Mouse (Mus musculus) cortical plate, adult 2 months (tissue): ENCODE measurements around the gene Eif5a. TPM values are rescaled to one million over a fixed set of nuclear protein-coding genes. Genes with fewer than 3 reads are reported as not detected.
A peak's percentile ranks its signal among the peaks of the same experiment; 100 is the strongest.
"Not testable (repeated sequence)": the region's sequence is repeated elsewhere in the genome, so short reads cannot be mapped to it uniquely, and the experiment has no call there.

Source experiments
- H3K27ac ChIP-seq: fragments of 200-500 bp; 2 replicates; pipeline ENCODE4 v1.5.1; 2012; ENCODE audit warnings: low read length, control low read depth, inconsistent platforms; ENCODE audit not compliant: insufficient read depth
- H3K4me1 ChIP-seq: fragments of 200-500 bp; 2 replicates; pipeline ENCODE4 v1.6.1; 2011; ENCODE audit warnings: low read length; ENCODE audit not compliant: control insufficient read depth, insufficient read depth
- H3K4me3 ChIP-seq: fragments of 200-500 bp; 2 replicates; pipeline ENCODE4 v1.5.1; 2011; ENCODE audit warnings: mild to moderate bottlenecking, low read length, control low read depth; ENCODE audit not compliant: insufficient read depth
- CTCF ChIP-seq: fragments of 200-500 bp; IDR thresholded peaks from 2 replicates; pipeline ENCODE4 v1.5.1; 2011; ENCODE audit warnings: mild to moderate bottlenecking, control low read depth, low read length; ENCODE audit not compliant: insufficient read depth; ENCODE audit errors: extremely low read depth
- POLR2A ChIP-seq: fragments of 200-500 bp; IDR thresholded peaks from 2 replicates; pipeline ENCODE4 v1.6.1; 2011; ENCODE audit warnings: mild to moderate bottlenecking, low read length, control low read depth; ENCODE audit not compliant: insufficient read depth; ENCODE audit errors: extremely low read depth
- polyA plus RNA-seq: library from polyadenylated mRNA; depleted of rRNA; stranded (reverse); fragments of >200 nt; gene quantifications from 2 replicates; pipeline ENCODE4 v1.2.3, GENCODE M21; 2012

Gene Eif5a
- polyA plus RNA-seq, 1 experiment = 581 TPM

- no peak overlapping the region for H3K4me3 ChIP-seq
- peaks cover 2% of the 10 kb centered on the region; the same call in 1 of the 2 replicates for H3K4me1 ChIP-seq
- no peak overlapping the region for H3K27ac ChIP-seq
- TF ChIP-seq POLR2A = no peak
- TF ChIP-seq CTCF = no peak
Measured at GRCm38 (mm10) chr11:69936714-69937347, 15.1 kb upstream of the Eif5a start.

- TF ChIP-seq CTCF (no peak), POLR2A (no peak)
- no peak overlapping the region for H3K4me3 ChIP-seq
- no peak overlapping the region for H3K27ac ChIP-seq
- peaks cover 2% of the 10 kb centered on the region; the same call in 1 of the 2 replicates for H3K4me1 ChIP-seq
Measured at GRCm38 (mm10) chr11:69936156-69936555, 14.4 kb upstream of the Eif5a start.

GRCm38 (mm10) chr11:69935137-69935879 lies 13.6 kb upstream of the Eif5a start, which contains the start of gene Ybx2:
TSS of gene Ybx2 (plus strand) at chr11:69935796.
- no peak for TF ChIP-seq CTCF
- TF ChIP-seq POLR2A = no peak
- 0 out of 2 replicates have a peak within 1 kb of the TSS, but pooled peaks have one; percentile 4 for H3K4me3 ChIP-seq
- peaks cover 2% of the 10 kb centered on the region; the same call in 1 of the 2 replicates for H3K4me1 ChIP-seq
- H3K27ac ChIP-seq = no peak within 1 kb of the TSS

GRCm38 (mm10) chr11:69934681-69935080 lies 12.9 kb upstream of the Eif5a start:
- no peak overlapping the region for H3K4me3 ChIP-seq
- TF ChIP-seq POLR2A (no peak), CTCF (no peak)
- no peak overlapping the region for H3K27ac ChIP-seq
- peaks cover 2% of the 10 kb centered on the region; the same call in 1 of the 2 replicates for H3K4me1 ChIP-seq

DNA sequence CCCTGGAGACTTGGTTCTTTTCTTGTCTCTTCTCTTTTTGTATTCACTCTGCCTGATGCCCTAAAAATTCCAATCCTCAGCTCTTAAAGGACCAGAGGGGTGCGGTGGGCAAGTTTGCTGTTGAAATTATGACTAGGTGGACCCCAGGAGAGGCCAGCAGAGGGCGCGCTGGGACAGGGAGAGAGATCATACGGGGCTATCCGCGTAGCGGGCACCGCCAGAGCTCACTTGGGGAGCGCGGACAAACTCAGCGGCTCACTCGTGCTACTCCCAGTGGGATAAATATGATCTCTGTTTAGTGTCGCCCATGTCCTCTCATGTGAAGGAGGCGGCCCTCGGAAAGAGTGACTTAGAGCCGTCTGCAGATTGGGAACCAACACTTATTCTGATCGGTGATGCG lies 12.4 kb upstream of the Eif5a start:
- Histone ChIP-seq H3K4me3 (no peak overlapping the region), H3K4me1 (peaks cover 2% of the 10 kb centered on the region; the same call in 1 of the 2 replicates), H3K27ac (no peak overlapping the region)
- TF ChIP-seq CTCF (peak; percentile 76), POLR2A (no peak)

DNA sequence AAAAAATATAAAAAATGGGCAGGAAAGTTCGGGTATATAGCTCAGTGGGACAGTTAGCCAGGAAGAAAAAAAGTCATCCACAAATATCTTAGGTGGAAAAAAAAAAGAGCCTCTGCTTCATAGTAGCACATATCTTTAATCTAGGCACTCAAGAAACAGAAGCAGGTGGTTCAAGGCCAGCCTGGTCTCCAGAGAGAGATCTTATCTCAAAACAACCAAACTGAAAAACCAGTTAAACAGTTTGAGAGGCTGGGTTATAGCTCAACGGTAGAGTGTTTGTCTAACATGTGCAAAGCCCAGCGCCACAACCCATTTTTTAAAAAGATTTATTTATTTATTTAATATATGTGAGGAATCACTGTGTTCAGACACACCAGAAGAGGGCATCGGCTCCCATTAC lies 11.3 kb upstream of the Eif5a start:
- TF ChIP-seq CTCF (no peak), POLR2A (no peak)
- Histone ChIP-seq H3K4me1 (peaks cover 2% of the 10 kb centered on the region; the same call in 1 of the 2 replicates), H3K27ac (no peak overlapping the region), H3K4me3 (no peak overlapping the region)

DNA sequence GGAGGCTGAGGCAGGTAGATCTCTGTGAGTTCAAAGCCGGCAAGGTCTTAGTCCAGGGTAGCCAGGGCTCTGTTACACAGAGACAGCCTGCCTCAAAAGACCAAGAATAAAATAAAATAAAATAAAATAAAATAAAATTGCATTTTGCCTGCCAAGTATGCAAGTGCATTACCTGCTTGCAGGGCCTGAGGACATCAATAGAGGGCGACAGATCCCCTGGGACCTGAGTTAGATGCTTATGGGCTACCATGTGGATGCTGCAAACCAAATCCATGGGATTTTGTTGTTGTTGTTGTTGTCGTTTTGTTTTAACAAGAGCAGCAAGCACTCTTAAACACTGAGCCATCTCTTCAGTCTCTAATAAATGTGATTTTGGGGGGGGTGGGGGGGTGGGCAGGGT lies 10.5 kb upstream of the Eif5a start:
- Histone ChIP-seq H3K4me1 (peaks cover 2% of the 10 kb centered on the region; the same call in 1 of the 2 replicates), H3K4me3 (no peak overlapping the region), H3K27ac (no peak overlapping the region)
- TF ChIP-seq CTCF (0 out of 2 replicates have a peak, but pooled peaks have one; percentile 17), POLR2A (no peak)

GRCm38 (mm10) chr11:69931769-69932168 lies 10.0 kb upstream of the Eif5a start:
- TF ChIP-seq CTCF = no peak
- no peak for TF ChIP-seq POLR2A
- Histone ChIP-seq H3K27ac (no peak overlapping the region), H3K4me1 (no peaks in the 10 kb centered on the region), H3K4me3 (no peak overlapping the region)

GRCm38 (mm10) chr11:69930967-69931537 lies 9.3 kb upstream of the Eif5a start:
- no peak for TF ChIP-seq CTCF
- TF ChIP-seq POLR2A = no peak
- H3K4me1 ChIP-seq = no peaks in the 10 kb centered on the region
- H3K4me3 ChIP-seq = no peak overlapping the region
- H3K27ac ChIP-seq = no peak overlapping the region

DNA sequence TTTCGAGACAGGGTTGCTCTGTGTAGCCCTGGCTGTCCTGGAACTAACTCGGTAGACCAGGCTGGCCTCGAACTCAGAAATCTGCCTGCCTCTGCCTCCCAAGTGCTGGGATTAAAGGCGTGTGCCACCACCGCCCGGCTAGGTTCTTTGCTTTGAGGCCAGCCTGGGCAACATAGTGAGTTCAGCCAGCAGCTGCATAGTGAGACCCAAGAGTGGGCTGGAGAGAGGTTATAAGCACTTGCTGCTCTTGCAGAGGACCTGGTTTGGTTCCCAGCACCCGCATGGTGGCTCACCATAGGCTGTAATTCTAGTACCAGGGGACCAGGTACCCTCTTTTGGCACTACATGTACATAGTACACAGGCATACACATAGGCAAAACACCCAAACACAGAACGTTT lies 8.4 kb upstream of the Eif5a start:
- not testable (repeated sequence) for H3K27ac ChIP-seq, H3K4me3 ChIP-seq, H3K4me1 ChIP-seq
